Mouse (Mus musculus) kidney, postnatal 0 days (tissue): Measurements from ENCODE around the gene Mcm7. TPM values are rescaled to one million over a fixed set of nuclear protein-coding genes. Genes with fewer than 3 reads are reported as not detected.
"Not testable (repeated sequence)": the region's sequence is repeated elsewhere in the genome, so short reads cannot be mapped to it uniquely, and the experiment has no call there.

ENCODE experiments used
- ATAC-seq: fragments of 200-750 bp; cut with Nextera tagmentation; replicated peaks from 2 replicates; pipeline ENCODE4 v1.8.0; 2017; ENCODE audit warnings: low read depth, moderate number of reproducible peaks, moderate TSS enrichment, moderate library complexity; ENCODE audit not compliant: low FRiP score
- DNase-seq: peaks from one replicate; pipeline ENCODE4 v3.0.0-alpha.2; 2016; ENCODE audit warnings: low spot score
- H3K27ac ChIP-seq: fragments of 300-500 bp; sonication (generic); 2 replicates; pipeline ENCODE4 v1.5.1; 2014; ENCODE audit warnings: mild to moderate bottlenecking
- H3K27me3 ChIP-seq: fragments of 300-500 bp; sonication (generic); 2 replicates; pipeline ENCODE4 v1.6.1; 2014; ENCODE audit warnings: low read length, mixed read lengths; ENCODE audit not compliant: insufficient read depth
- H3K36me3 ChIP-seq: fragments of 300-500 bp; sonication (generic); 2 replicates; pipeline ENCODE4 v1.6.1; 2014; ENCODE audit warnings: low read length, mixed read lengths; ENCODE audit not compliant: insufficient read depth
- H3K4me1 ChIP-seq: fragments of 300-500 bp; sonication (generic); replicated peaks from 2 replicates; pipeline ENCODE4 v1.6.1; 2014; ENCODE audit warnings: antibody characterized with exemption, low read length, mixed read lengths; ENCODE audit not compliant: insufficient read depth
- H3K4me2 ChIP-seq: fragments of 300-500 bp; sonication (generic); 2 replicates; pipeline ENCODE4 v1.6.1; 2014; ENCODE audit warnings: mild to moderate bottlenecking, low read length, moderate library complexity, mixed read lengths
- H3K4me3 ChIP-seq: fragments of 300-500 bp; sonication (generic); replicated peaks from 2 replicates; pipeline ENCODE4 v1.5.1; 2014; ENCODE audit warnings: low read depth, low read length
- H3K9ac ChIP-seq: fragments of 300-500 bp; sonication (generic); 2 replicates; pipeline ENCODE4 v1.6.1; 2014; ENCODE audit warnings: low read depth, low read length
- H3K9me3 ChIP-seq: fragments of 300-500 bp; sonication (generic); replicated peaks from 2 replicates; pipeline ENCODE4 v1.6.1; 2016; ENCODE audit warnings: low read length, inconsistent platforms, mixed read lengths
- CTCF ChIP-seq: IDR thresholded peaks from 2 replicates; pipeline ENCODE4 v1.5.1; 2016; ENCODE audit warnings: antibody characterized with exemption, low read depth, mild to moderate bottlenecking, moderate library complexity
- WGBS: fragments of 180-500 bp; shearing (Covaris S2); extraction: QIAGEN DNeasy Blood & Tissue Kit; methylation state at CpG from one replicate; pipeline ENCODE4 v1.1.7; 2014; 5-methylcytosine and 5-hydroxymethylcytosine counted together
- polyA plus RNA-seq: library from polyadenylated mRNA; unstranded; fragments of >200 nt; fragmentation: Nextera tagmentation; extraction: Ambion mirVana; gene quantifications from 2 replicates; pipeline ENCODE4 v1.2.1, GENCODE M21; 2015

Mcm7 gene
- 119 and 136 TPM in 2 replicates for polyA plus RNA-seq

DNA sequence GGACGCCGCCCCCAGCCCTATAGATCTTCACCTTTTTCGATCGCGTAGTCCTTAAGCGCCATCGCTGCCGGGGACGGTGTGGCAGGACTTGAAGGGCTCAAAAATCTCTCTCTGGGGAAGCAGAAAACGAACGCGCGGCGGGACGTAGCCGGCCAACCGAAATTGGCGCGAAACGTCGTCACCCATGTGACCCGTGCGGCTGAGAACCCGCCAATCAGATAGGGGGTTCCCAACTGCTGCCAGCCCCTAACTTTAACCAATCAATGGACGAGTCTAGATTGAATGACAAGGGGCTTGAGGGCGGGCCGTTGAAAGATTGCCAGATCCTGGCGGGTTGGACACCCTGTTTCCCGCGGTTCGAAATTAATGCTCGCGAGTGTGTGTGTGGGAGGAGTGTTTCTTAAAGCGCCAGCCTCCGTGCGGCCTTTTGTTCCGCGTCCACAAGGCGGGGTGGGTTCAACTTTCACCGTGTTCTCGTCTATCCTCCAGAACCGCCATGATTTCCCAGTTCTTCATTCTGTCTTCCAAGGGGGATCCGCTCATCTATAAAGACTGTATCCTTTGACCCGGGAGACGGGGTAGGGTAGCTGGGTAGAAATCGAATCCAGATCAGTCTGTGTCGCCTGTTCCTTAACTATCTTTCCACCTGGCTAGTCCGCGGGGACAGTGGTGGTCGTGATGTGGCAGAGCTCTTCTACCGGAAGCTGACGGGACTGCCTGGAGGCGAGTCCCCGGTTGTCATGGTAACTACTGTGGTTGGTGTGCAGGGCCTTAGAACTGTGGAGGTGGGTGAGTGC is at the start of gene Mcm7, which contains the start of gene Ap4m1:
Mcm7 (minus strand) TSS at position 728 of the 797 bp plus-strand sequence.
Ap4m1 (plus strand) TSS at position 308 of the 797 bp plus-strand sequence.
- H3K4me2 ChIP-seq: peak within 1 kb of the TSS; percentile 96
- under 1% methylated on average over 54 of the region's 54 CpGs for WGBS
- peaks cover 10% of the 10 kb centered on the region; the same call in 1 of the 2 replicates for H3K4me1 ChIP-seq
- peaks cover 35% of the 10 kb centered on the region; the same call in 1 of the 2 replicates for H3K36me3 ChIP-seq
- H3K9me3 ChIP-seq: no peaks in the 10 kb centered on the region
- peak; percentile 99 for DNase-seq
- peak within 1 kb of the TSS; percentile 71 for H3K9ac ChIP-seq
- TF ChIP-seq CTCF: peak; percentile 41
- H3K4me3 ChIP-seq: peak within 1 kb of the TSS; percentile 62
- peak within 1 kb of the TSS; percentile 87 for H3K27ac ChIP-seq
- peak; percentile 90 for ATAC-seq
- no peaks in the 10 kb centered on the region for H3K27me3 ChIP-seq

- H3K36me3 ChIP-seq: no peaks in the 10 kb centered on the region
- H3K27ac ChIP-seq: peak overlapping the region; percentile 65
- H3K4me2 ChIP-seq: no peak overlapping the region
- no peak overlapping the region for H3K4me3 ChIP-seq
- WGBS: 0% methylated on average over 2 of the region's 2 CpGs
- peak; percentile 14 for DNase-seq
- H3K9ac ChIP-seq: no peak overlapping the region
- H3K9me3 ChIP-seq: no peaks in the 10 kb centered on the region
- no peak for TF ChIP-seq CTCF
- no peaks in the 10 kb centered on the region for H3K27me3 ChIP-seq
- ATAC-seq: peak; percentile 71; the same call in 1 of the 2 replicates
- no peaks in the 10 kb centered on the region for H3K4me1 ChIP-seq
Measured at GRCm38 (mm10) chr5:138219864-138220263, 47.6 kb upstream of the Mcm7 start.

GRCm38 (mm10) chr5:138216632-138217031 is 44.4 kb upstream of the Mcm7 start:
- WGBS: 96% methylated on average over 13 of the region's 13 CpGs
- not testable (repeated sequence) for H3K9ac ChIP-seq, H3K4me1 ChIP-seq, H3K36me3 ChIP-seq, H3K4me2 ChIP-seq, H3K4me3 ChIP-seq, DNase-seq, ATAC-seq, H3K27ac ChIP-seq, H3K9me3 ChIP-seq, H3K27me3 ChIP-seq

DNA sequence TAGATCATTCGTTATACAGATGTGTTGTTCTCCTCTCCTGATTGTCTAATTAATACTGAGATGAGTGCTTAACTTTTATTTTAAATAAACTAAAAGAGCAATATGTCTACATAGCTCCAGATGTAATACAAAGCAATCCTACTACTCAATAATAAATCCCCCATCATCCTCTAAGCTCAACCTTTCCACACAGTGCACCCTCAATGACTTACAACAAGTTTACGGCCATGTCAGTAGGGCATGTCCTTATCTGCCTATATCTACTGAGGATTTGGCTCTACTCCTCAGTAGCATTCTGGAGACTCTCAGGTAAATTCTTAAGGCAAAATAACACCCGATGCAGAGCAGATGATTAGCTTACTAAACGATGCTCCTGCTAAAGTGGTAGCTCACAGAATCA is 35.7 kb upstream of the Mcm7 start:
- no peak for DNase-seq
- 85% methylated on average over 4 of the region's 4 CpGs for WGBS
- no peak overlapping the region for H3K4me3 ChIP-seq
- no peaks in the 10 kb centered on the region for H3K36me3 ChIP-seq
- no peak overlapping the region for H3K27ac ChIP-seq
- no peak overlapping the region for H3K9ac ChIP-seq
- no peak overlapping the region for H3K4me2 ChIP-seq
- no peaks in the 10 kb centered on the region for H3K4me1 ChIP-seq
- ATAC-seq: no peak
- H3K27me3 ChIP-seq: no peaks in the 10 kb centered on the region
- no peaks in the 10 kb centered on the region for H3K9me3 ChIP-seq
- TF ChIP-seq CTCF: no peak

DNA sequence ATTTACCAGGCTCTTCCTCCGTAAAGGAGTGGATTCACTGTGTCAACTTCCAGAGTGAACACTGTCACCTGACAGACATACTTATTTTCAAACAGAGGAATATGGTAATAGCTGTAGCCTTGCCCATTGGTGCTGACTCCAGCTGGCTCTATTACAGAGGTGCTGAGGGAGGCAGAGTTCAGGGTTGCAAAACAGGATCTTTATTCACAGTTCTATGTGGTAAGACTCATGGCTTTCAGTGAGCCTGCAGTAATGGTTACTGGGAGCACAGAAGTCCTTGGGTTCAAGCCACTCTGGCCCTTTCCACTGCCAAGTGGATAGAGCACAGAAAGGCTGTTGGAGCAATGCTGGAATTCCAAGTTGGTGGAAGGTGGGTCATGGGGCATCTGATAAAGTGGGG is 35.0 kb upstream of the Mcm7 start:
- Histone ChIP-seq H3K36me3 (no peaks in the 10 kb centered on the region), H3K27me3 (no peaks in the 10 kb centered on the region), H3K27ac (no peak overlapping the region), H3K4me1 (no peaks in the 10 kb centered on the region), H3K4me2 (no peak overlapping the region), H3K9ac (no peak overlapping the region), H3K4me3 (no peak overlapping the region), H3K9me3 (no peaks in the 10 kb centered on the region)
- ATAC-seq: no peak
- WGBS: 87% methylated on average over 1 of the region's 1 CpGs
- DNase-seq: no peak
- TF ChIP-seq CTCF: no peak

- Histone ChIP-seq H3K36me3 (no peaks in the 10 kb centered on the region), H3K9ac (no peak overlapping the region), H3K4me1 (no peaks in the 10 kb centered on the region), H3K27ac (no peak overlapping the region), H3K9me3 (no peaks in the 10 kb centered on the region), H3K4me2 (no peak overlapping the region), H3K27me3 (no peaks in the 10 kb centered on the region), H3K4me3 (no peak overlapping the region)
- 87% methylated on average over 3 of the region's 3 CpGs for WGBS
- ATAC-seq (no peak), DNase-seq (no peak)
- no peak for TF ChIP-seq CTCF
Measured at GRCm38 (mm10) chr5:138202086-138202485, 29.9 kb upstream of the Mcm7 start.
